Mouse (Mus musculus) urinary bladder, postnatal 14 days (tissue): ENCODE measurements around the gene Rph3a.
"Not testable (repeated sequence)": the region's sequence is repeated elsewhere in the genome, so short reads cannot be mapped to it uniquely, and the experiment has no call there.

ENCODE experiments used
- DNase-seq: peaks from one replicate; pipeline ENCODE4 v3.0.0; 2021; ENCODE audit warnings: low spot score

Rph3a gene

GRCm38 (mm10) chr5:120908196-120908920 is 101.5 kb downstream of the Rph3a start:
- DNase-seq: no peak

DNA sequence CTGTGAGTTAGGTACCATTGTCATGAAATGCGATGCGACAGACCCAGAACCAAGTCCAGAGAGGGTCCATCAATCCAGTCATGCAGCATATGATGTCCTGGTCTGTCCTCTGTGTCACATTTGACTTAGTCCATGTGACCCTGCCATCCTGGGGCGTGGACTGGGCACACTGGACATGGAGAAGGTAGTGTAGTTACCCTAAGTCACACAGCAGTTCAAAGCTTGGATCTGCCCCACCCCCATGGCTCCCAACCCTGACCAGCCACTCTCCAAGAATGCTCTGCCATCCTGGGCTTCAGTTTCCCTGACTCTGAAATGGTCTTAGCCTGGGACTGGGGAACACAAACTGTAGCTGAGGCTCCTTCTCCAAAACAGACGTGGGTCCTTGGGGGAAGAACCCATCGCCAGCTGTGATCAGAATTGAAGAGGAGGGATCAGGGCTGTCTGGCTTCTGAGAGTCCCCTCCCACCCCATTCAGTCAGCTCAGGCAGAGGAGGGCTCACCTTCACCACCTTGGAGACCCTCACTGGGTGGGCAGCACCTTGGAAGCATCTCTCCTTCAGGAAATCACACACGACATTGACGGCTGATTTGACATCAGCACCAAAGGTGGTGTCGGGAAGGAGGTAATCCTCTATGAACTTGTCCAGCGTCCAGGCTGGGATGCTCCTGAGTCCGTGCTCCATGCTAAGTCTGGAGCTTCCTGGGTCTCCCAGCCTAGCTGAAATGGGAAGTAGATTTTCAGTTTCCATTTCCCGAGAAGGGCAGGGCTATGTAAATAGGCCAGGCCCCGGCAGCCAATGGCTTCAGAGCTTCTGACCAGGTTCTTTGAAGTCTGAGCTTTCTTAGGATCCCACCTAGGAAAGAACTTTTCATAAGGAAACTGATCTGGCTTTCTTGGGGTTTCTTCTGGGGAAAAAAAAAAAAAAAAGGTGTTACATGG is 102.8 kb downstream of the Rph3a start, which contains the start of gene Oas1a:
Gene Oas1a (minus strand): TSS at position 731 of the 943 bp plus-strand sequence.
- DNase-seq: not testable (repeated sequence)

DNA sequence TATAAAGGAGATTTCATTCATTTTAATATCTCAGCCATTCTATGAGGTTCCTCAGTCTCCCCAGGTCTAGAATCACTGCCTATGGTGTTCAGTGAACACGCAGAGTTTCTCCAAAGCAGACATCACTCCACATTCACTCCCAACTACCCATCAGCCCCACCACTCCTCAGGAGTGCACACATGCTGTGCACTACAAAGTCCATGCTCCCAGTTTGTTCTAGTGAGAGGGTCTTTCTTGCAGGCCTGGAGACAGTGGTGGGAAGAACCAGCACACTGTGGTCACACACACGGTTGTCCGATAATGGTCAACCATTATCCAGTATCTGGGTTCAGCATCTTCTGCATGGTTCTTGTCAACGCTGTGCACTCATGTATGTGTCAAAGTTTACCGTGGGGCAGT is 107.8 kb downstream of the Rph3a start:
- no peak for DNase-seq

- no peak for DNase-seq
Observed at GRCm38 (mm10) chr5:120900666-120901065, 109.2 kb downstream of the Rph3a start.

GRCm38 (mm10) chr5:120898726-120899125 is 111.2 kb downstream of the Rph3a start:
- DNase-seq: no peak

DNA sequence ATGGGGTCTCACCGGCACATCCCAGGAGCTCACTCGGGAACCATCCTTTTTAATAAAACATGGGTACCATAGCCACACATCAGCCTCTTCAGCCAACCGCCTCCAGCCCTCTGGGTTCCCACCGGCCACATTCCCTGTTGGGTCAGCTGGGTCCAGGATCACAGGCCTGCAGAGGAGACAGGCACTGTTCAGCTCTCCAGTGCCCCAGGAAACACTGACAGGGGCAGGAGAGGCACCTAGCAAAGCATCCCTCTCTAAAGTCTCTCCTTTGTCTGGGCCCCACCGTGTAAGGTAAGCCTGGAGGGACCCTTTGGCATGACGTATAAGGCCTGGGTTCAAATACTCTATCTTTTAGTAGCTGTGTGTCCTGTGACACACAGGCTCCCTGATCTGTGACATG is 111.6 kb downstream of the Rph3a start:
- DNase-seq: no peak

DNA sequence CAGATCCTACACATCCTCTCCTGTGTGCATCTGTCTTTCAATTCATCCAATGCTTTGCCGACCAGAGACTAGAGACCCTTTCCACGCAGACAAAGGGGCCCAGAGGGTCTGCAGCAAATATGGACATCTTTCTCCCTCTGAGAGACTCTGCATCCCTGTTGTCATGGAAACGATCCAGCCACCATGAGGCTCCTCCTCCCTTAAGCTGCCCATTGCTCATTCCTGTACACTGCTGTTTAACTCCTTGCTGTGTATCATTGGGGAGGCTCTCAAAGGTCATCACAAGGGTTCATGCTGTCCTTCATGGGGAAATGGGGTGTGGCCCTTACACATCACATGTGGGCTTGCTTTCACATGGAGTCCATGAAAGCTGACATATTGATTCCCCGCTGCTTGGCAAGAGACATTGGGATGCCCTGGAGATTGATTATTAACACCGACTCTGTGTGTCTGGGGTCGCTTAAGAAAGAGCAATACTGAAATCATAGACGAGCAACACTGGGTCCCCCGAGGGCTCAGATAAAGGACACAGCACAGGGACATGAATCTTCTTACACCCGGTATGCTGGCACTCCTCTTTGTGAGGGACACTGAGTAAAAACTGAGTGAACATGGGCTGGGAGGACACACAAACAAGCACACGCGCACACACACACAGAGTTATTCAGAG is 114.5 kb downstream of the Rph3a start:
- DNase-seq: no peak

GRCm38 (mm10) chr5:120894692-120895091 is 115.2 kb downstream of the Rph3a start:
- not testable (repeated sequence) for DNase-seq

GRCm38 (mm10) chr5:120893866-120894265 is 116.0 kb downstream of the Rph3a start:
- DNase-seq: not testable (repeated sequence)

- DNase-seq: no peak
Observed at GRCm38 (mm10) chr5:120892243-120892660, 117.6 kb downstream of the Rph3a start.

DNA sequence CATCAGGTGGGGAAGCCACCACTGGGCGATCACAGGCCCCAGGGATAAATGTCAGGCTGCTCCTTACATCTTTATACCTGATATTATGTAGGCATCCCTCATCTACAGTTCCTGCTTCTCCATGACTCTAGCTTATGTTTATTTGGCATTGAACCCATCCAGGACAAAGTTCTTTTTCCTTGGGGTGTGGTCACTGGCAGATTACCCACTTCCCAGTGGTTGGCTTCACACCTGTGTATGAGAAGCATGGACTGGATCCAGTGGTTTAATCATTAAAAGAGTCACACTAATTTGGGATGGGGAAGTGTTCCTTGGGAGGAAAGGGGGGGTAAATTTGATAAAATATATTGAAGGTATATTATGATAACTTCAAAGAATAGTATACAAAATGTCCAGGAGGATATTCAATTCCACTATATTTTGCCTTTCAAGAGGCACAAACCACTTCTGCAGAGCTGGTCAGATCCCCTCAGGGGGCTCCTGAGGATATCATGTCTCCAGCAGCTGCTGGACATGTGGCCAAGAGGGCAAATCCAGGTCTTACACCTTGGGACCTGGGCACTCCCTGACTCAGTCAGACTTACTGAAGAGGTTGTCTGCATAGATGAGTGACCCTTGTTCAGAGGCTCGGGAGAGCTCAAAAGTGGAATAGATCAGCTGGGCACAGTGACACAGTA is 118.2 kb downstream of the Rph3a start:
- not testable (repeated sequence) for DNase-seq

GRCm38 (mm10) chr5:120890991-120891390 is 118.9 kb downstream of the Rph3a start:
- no peak for DNase-seq
